Mouse (Mus musculus) CH12.LX (cell line): ENCODE measurements around the gene Itgam.

ENCODE experiments used
- CHD1 ChIP-seq: IDR thresholded peaks from 2 replicates; pipeline ENCODE4 v1.6.1; 2012; ENCODE audit warnings: low read depth, low read length, improper control_type of control experiment, inconsistent platforms
- CHD2 ChIP-seq: IDR thresholded peaks from 2 replicates; pipeline ENCODE4 v1.6.1; 2011; ENCODE audit warnings: low read length, improper control_type of control experiment
- CTCF ChIP-seq, 2 experiments: IDR thresholded peaks in 1 of 2; conservative IDR thresholded peaks in 1 of 2; 2 replicates each; pipeline ENCODE4 v1.5.1; 2011 to 2012; ENCODE audit warnings: low read depth in 2 of 2, low read length in 2 of 2, improper control_type of control experiment in 1 of 2, inconsistent platforms in 1 of 2, mild to moderate bottlenecking in 1 of 2, moderate library complexity in 1 of 2
- EP300 ChIP-seq: IDR thresholded peaks from 2 replicates; pipeline ENCODE4 v1.6.1; 2011; ENCODE audit warnings: low read length, improper control_type of control experiment
- JUND ChIP-seq: conservative IDR thresholded peaks from 2 replicates; pipeline ENCODE4 v1.6.1; 2011; ENCODE audit warnings: low read depth, low read length, improper control_type of control experiment
- PAX5 ChIP-seq: IDR thresholded peaks from 2 replicates; pipeline ENCODE4 v1.6.1; 2012; ENCODE audit warnings: low read length, inconsistent platforms, mixed read lengths
- POLR2A ChIP-seq: IDR thresholded peaks from 2 replicates; pipeline ENCODE4 v1.6.1; 2011; ENCODE audit warnings: low read depth, mild to moderate bottlenecking, improper control_type of control experiment, low read length
- POLR2AphosphoS2 ChIP-seq: IDR thresholded peaks from 2 replicates; pipeline ENCODE4 v1.6.1; 2011; ENCODE audit warnings: low read depth, low read length, improper control_type of control experiment
- TCF12 ChIP-seq: IDR thresholded peaks from 2 replicates; pipeline ENCODE4 v1.6.1; 2014; ENCODE audit warnings: low read depth, mild to moderate bottlenecking, inconsistent platforms, low read length, improper control_type of control experiment

DNA sequence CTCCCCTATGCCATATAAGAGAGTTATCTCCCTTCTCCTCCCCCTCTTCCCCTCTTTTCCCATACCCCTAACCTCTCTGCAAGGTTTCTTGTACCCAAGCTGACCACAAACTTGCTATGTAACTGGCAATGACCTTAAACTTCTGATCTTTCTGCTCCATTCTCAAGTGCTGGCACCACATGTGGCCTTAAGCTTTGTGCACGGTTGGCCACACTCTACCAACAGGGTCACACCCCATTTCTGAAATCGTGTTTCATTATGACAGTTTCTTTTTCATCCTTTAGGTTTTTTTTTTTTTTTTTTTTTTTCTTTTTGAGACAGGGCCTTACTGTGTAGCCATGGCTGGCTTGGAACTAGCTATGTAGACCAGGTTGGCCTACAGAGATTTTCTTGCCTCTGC, 7.4 kb downstream of the Itgam start:
- TF ChIP-seq JUND (no peak), POLR2AphosphoS2 (no peak), POLR2A (no peak), CTCF (conservative IDR thresholded peaks at IDR 0.05 in 1 of 2, IDR thresholded peaks at IDR 0.05 in 1 of 2; ENCODE audit: low read depth in 2 of 2, low read length in 2 of 2) (no peak), CHD1 (no peak), EP300 (no peak), TCF12 (no peak), PAX5 (no peak), CHD2 (no peak)
